Mouse (Mus musculus) CH12.LX (cell line): ENCODE measurements around the gene Hist1h4h. TPM values are rescaled to one million over a fixed set of nuclear protein-coding genes. Genes with fewer than 3 reads are reported as not detected.
"Not testable (repeated sequence)": the region's sequence is repeated elsewhere in the genome, so short reads cannot be mapped to it uniquely, and the experiment has no call there.

Source experiments
- DNase-seq: peaks from one replicate; pipeline ENCODE4 v3.0.0-alpha.2; 2013; ENCODE audit errors: extremely low read depth
- H3K27ac ChIP-seq: 2 replicates; pipeline ENCODE4 v1.5.1; 2012; ENCODE audit warnings: low read depth, mild to moderate bottlenecking, control low read depth, moderate library complexity; ENCODE audit not compliant: insufficient read depth
- H3K27me3 ChIP-seq: replicated peaks from 2 replicates; pipeline ENCODE3; 2012; ENCODE audit warnings: inconsistent platforms
- H3K36me3 ChIP-seq, 2 experiments: replicated peaks in 1 of 2; 2 replicates each; pipeline versions ENCODE3 to v1.6.1; 2012; ENCODE audit warnings: inconsistent platforms in 1 of 2, low read length in 1 of 2, mild to moderate bottlenecking in 1 of 2, mixed read lengths in 1 of 2, moderate library complexity in 1 of 2; ENCODE audit not compliant: control insufficient read depth in 1 of 2, insufficient read depth in 1 of 2
- H3K4me1 ChIP-seq, 2 experiments: 2 replicates each; pipeline ENCODE4 v1.6.1; 2012; ENCODE audit warnings: inconsistent platforms in 1 of 2, moderate library complexity in 1 of 2; ENCODE audit not compliant: insufficient read depth in 2 of 2, control insufficient read depth in 1 of 2
- H3K4me2 ChIP-seq: 2 replicates; pipeline ENCODE4 v1.6.1; 2012; ENCODE audit warnings: low read depth, mild to moderate bottlenecking, control low read depth; ENCODE audit not compliant: poor library complexity, insufficient read depth, severe bottlenecking
- H3K4me3 ChIP-seq, 3 experiments: fragments of 150-350 bp in 1 of 3; sonication (generic) in 1 of 3; replicated peaks in 1 of 3; 2 replicates each; pipeline versions ENCODE3 to v1.5.1; 2011 to 2012; ENCODE audit warnings: low read depth in 2 of 3, low read length in 2 of 3, mild to moderate bottlenecking in 2 of 3, moderate library complexity in 2 of 3, control low read depth in 1 of 3, improper control_type of control experiment in 1 of 3, inconsistent platforms in 1 of 3, mixed read lengths in 1 of 3; ENCODE audit not compliant: poor library complexity in 1 of 3
- H3K79me2 ChIP-seq: replicated peaks from 2 replicates; pipeline ENCODE4 v1.6.1; 2012; ENCODE audit warnings: mild to moderate bottlenecking, moderate library complexity; ENCODE audit not compliant: control insufficient read depth, poor library complexity, insufficient read depth, severe bottlenecking; ENCODE audit errors: extremely low read depth
- H3K9ac ChIP-seq: 2 replicates; pipeline ENCODE4 v1.6.1; 2012; ENCODE audit warnings: low read depth, mild to moderate bottlenecking, control low read depth, moderate library complexity; ENCODE audit not compliant: insufficient read depth
- H3K9me3 ChIP-seq: replicated peaks from 2 replicates; pipeline ENCODE3; 2012; ENCODE audit warnings: low read length, inconsistent platforms, mixed read lengths
- BHLHE40 ChIP-seq: IDR thresholded peaks from 2 replicates; pipeline ENCODE4 v1.6.1; 2011; ENCODE audit warnings: mild to moderate bottlenecking, low read depth, low read length, improper control_type of control experiment
- CHD1 ChIP-seq: IDR thresholded peaks from 2 replicates; pipeline ENCODE4 v1.6.1; 2012; ENCODE audit warnings: low read depth, low read length, improper control_type of control experiment, inconsistent platforms
- CHD2 ChIP-seq: IDR thresholded peaks from 2 replicates; pipeline ENCODE4 v1.6.1; 2011; ENCODE audit warnings: low read length, improper control_type of control experiment
- HCFC1 ChIP-seq: IDR thresholded peaks from 2 replicates; pipeline ENCODE4 v1.6.1; 2012; ENCODE audit warnings: low read depth, mild to moderate bottlenecking, inconsistent platforms, low read length, improper control_type of control experiment
- KAT2A ChIP-seq: IDR thresholded peaks from 2 replicates; pipeline ENCODE4 v1.6.1; 2012; ENCODE audit warnings: low read length, improper control_type of control experiment, inconsistent platforms; ENCODE audit not compliant: insufficient replicate concordance
- MAFK ChIP-seq: IDR thresholded peaks from 2 replicates; pipeline ENCODE4 v1.6.1; 2011; ENCODE audit warnings: low read length, improper control_type of control experiment; ENCODE audit not compliant: insufficient replicate concordance
- MAX ChIP-seq: IDR thresholded peaks from 2 replicates; pipeline ENCODE4 v1.6.1; 2011; ENCODE audit warnings: low read length, improper control_type of control experiment
- MAZ ChIP-seq: IDR thresholded peaks from 2 replicates; pipeline ENCODE4 v1.6.1; 2012; ENCODE audit warnings: low read depth, mild to moderate bottlenecking, inconsistent platforms, low read length, improper control_type of control experiment, moderate library complexity
- MXI1 ChIP-seq: IDR thresholded peaks from 2 replicates; pipeline ENCODE4 v1.6.1; 2011; ENCODE audit warnings: mild to moderate bottlenecking, low read depth, low read length, improper control_type of control experiment
- NELFE ChIP-seq: IDR thresholded peaks from 2 replicates; pipeline ENCODE4 v1.6.1; 2011; ENCODE audit warnings: low read depth, low read length, improper control_type of control experiment
- NRF1 ChIP-seq: IDR thresholded peaks from 2 replicates; pipeline ENCODE4 v1.6.1; 2014; ENCODE audit warnings: low read depth, mild to moderate bottlenecking, inconsistent platforms, low read length, improper control_type of control experiment, moderate library complexity
- POLR2A ChIP-seq: IDR thresholded peaks from 2 replicates; pipeline ENCODE4 v1.6.1; 2011; ENCODE audit warnings: low read depth, mild to moderate bottlenecking, improper control_type of control experiment, low read length
- POLR2AphosphoS2 ChIP-seq: IDR thresholded peaks from 2 replicates; pipeline ENCODE4 v1.6.1; 2011; ENCODE audit warnings: low read depth, low read length, improper control_type of control experiment
- RCOR1 ChIP-seq: conservative IDR thresholded peaks from 2 replicates; pipeline ENCODE4 v1.6.1; 2012; ENCODE audit warnings: low read depth, mild to moderate bottlenecking, inconsistent platforms, low read length, improper control_type of control experiment
- SIN3A ChIP-seq: IDR thresholded peaks from 2 replicates; pipeline ENCODE4 v1.6.1; 2012; ENCODE audit warnings: low read length, improper control_type of control experiment, inconsistent platforms
- SMC3 ChIP-seq: IDR thresholded peaks from 2 replicates; pipeline ENCODE4 v1.6.1; 2011; ENCODE audit warnings: low read depth, low read length, improper control_type of control experiment
- TBP ChIP-seq: conservative IDR thresholded peaks from 2 replicates; pipeline ENCODE4 v1.6.1; 2011; ENCODE audit warnings: low read depth, low read length, improper control_type of control experiment
- UBTF ChIP-seq: IDR thresholded peaks from 2 replicates; pipeline ENCODE4 v1.6.1; 2012; ENCODE audit warnings: low read depth, mild to moderate bottlenecking, inconsistent platforms, low read length, improper control_type of control experiment, moderate library complexity
- ZMIZ1 ChIP-seq: IDR thresholded peaks from 2 replicates; pipeline ENCODE4 v1.6.1; 2012; ENCODE audit warnings: low read depth, mild to moderate bottlenecking, inconsistent platforms, low read length, improper control_type of control experiment
- dilution Hi-C: fragments of 300-500 bp; cut with MboI; formaldehyde crosslinking; loops from 2 replicates; pipeline ENCODE4 v1.14.3; 2020; ENCODE audit warnings: low sequenced_read_pairs; ENCODE audit not compliant: extremely low pct_unique_long_range_greater_than_20kb, extremely low pct_ligation_motif_present
- in situ Hi-C: fragments of 300-500 bp; cut with MboI; formaldehyde crosslinking; loops from 3 replicates; pipeline ENCODE4 v1.14.3; 2019; ENCODE audit warnings: low sequenced_read_pairs, low pct_ligation_motif_present, low pct_unique_long_range_greater_than_20kb, mixed read lengths
- polyA plus RNA-seq: library from polyadenylated mRNA; unstranded; fragments of >175 nt; gene quantifications from 2 replicates; pipeline ENCODE4 v1.2.1, GENCODE M21; 2012; ENCODE audit warnings: low read depth; ENCODE audit not compliant: insufficient read length
- total RNA-seq, 2 experiments: library from RNA; depleted of rRNA; stranded (reverse); fragments of 300-350 nt in 1 of 2; fragments of >200 nt in 1 of 2; gene quantifications; 2 replicates each; pipeline ENCODE4 v1.2.3; 2012 to 2014

Hist1h4h gene
- total and polyA plus RNA-seq, 3 experiments = 5.5 to 4,957 (median 19.4) TPM

GRCm38 (mm10) chr13:23571504-23572217 is 40.8 kb downstream of the Hist1h4h start:
- not testable (repeated sequence) for H3K79me2 ChIP-seq, H3K9me3 ChIP-seq
- TF ChIP-seq TBP (peak; percentile 68), POLR2AphosphoS2 (peak; percentile 100), POLR2A (peak; percentile 92), HCFC1 (peak; percentile 52), CHD2 (peak; percentile 60; the same call in 1 of the 2 replicates), RCOR1 (peak; percentile 86; the same call in 1 of the 2 replicates), SIN3A (peak; percentile 66), MAX (peak; percentile 43; the same call in 1 of the 2 replicates), ZMIZ1 (peak; percentile 99), MXI1 (peak; percentile 51; the same call in 1 of the 2 replicates), BHLHE40 (0 out of 2 replicates have a peak, but pooled peaks have one; percentile 19), SMC3 (peak; percentile 17; the same call in 1 of the 2 replicates), NRF1 (peak; percentile 57), UBTF (peak; percentile 99), KAT2A (0 out of 2 replicates have a peak, but pooled peaks have one; percentile 59), CHD1 (peak; percentile 98), MAFK (peak; percentile 20; the same call in 1 of the 2 replicates), MAZ (0 out of 2 replicates have a peak, but pooled peaks have one; percentile 42), NELFE (peak; percentile 95)
- TF ChIP-seq, all 38 proteins: peak for 19; not testable (repeated sequence) for 19
- dilution Hi-C loops, H3K36me3 ChIP-seq, H3K4me1 ChIP-seq, H3K27me3 ChIP-seq: not testable (repeated sequence)
- H3K4me3 ChIP-seq = peak overlapping the region; percentile 34 to 66 (median 36)
- peak; percentile 66 for DNase-seq
- peak overlapping the region; percentile 98 for H3K27ac ChIP-seq
- H3K4me2 ChIP-seq = peak overlapping the region; percentile 67; the same call in 1 of the 2 replicates
- H3K9ac ChIP-seq = peak overlapping the region; percentile 91
- in situ Hi-C loops = loop anchor here (25.0 kb wide), 1 partner anchor 1834 kb away; the partner anchor contains the start of gene Hist1h4j
